Mouse (Mus musculus) kidney, adult 2 months (tissue): Measurements from ENCODE around the gene Ndufa13. TPM values are rescaled to one million over a fixed set of nuclear protein-coding genes. Genes with fewer than 3 reads are reported as not detected.

Experiments
- DNase-seq: peaks from one replicate; pipeline ENCODE4 v3.0.0; 2021
- H3K27ac ChIP-seq: fragments of 200-500 bp; 2 replicates; pipeline ENCODE4 v1.5.1; 2012; ENCODE audit warnings: low read depth, low read length, control low read depth, inconsistent platforms; ENCODE audit not compliant: insufficient read depth
- H3K27me3 ChIP-seq: fragments of 200-500 bp; replicated peaks from 2 replicates; pipeline ENCODE4 v1.6.1; 2012; ENCODE audit warnings: mild to moderate bottlenecking, moderate library complexity, low read length, inconsistent platforms; ENCODE audit not compliant: control insufficient read depth, insufficient read depth
- H3K36me3 ChIP-seq: fragments of 200-500 bp; 2 replicates; pipeline ENCODE4 v1.6.1; 2012; ENCODE audit warnings: mild to moderate bottlenecking, moderate library complexity, low read length, inconsistent platforms; ENCODE audit not compliant: control insufficient read depth, insufficient read depth
- H3K4me1 ChIP-seq: fragments of 200-500 bp; 2 replicates; pipeline ENCODE4 v1.6.1; 2011; ENCODE audit warnings: low read length; ENCODE audit not compliant: control insufficient read depth, insufficient read depth
- H3K4me3 ChIP-seq: fragments of 200-500 bp; 2 replicates; pipeline ENCODE4 v1.5.1; 2011; ENCODE audit warnings: mild to moderate bottlenecking, low read depth, low read length, control low read depth; ENCODE audit not compliant: insufficient read depth
- CTCF ChIP-seq: fragments of 200-500 bp; conservative IDR thresholded peaks from 2 replicates; pipeline ENCODE4 v1.5.1; 2011; ENCODE audit warnings: low read depth, mild to moderate bottlenecking, control low read depth, low read length, moderate library complexity, mixed read lengths; ENCODE audit not compliant: insufficient read depth, insufficient read length
- POLR2A ChIP-seq: fragments of 200-500 bp; IDR thresholded peaks from one replicate; pipeline ENCODE4 v1.6.1; 2011; ENCODE audit warnings: low read depth, low read length, control low read depth
- WGBS: fragments of 180-500 bp; shearing (Covaris S2); methylation state at CpG from one replicate; pipeline ENCODE4 v1.1.7; 2018; 5-methylcytosine and 5-hydroxymethylcytosine counted together
- polyA plus RNA-seq: library from polyadenylated mRNA; depleted of rRNA; stranded (reverse); fragments of >200 nt; gene quantifications from 2 replicates; pipeline ENCODE4 v1.2.3, GENCODE M21; 2012

Ndufa13 gene
- polyA plus RNA-seq, 1 experiment = 372 TPM

- Histone ChIP-seq H3K4me1 (peaks cover 7% of the 10 kb centered on the region; the same call in 1 of the 2 replicates), H3K36me3 (no peaks in the 10 kb centered on the region), H3K27me3 (no peaks in the 10 kb centered on the region), H3K4me3 (no peak overlapping the region), H3K27ac (no peak overlapping the region)
- 81% methylated on average over 6 of the region's 6 CpGs for WGBS
- no peak for TF ChIP-seq CTCF
- no peak for TF ChIP-seq POLR2A
- DNase-seq = no peak
Observed at GRCm38 (mm10) chr8:69870907-69871306, 31.5 kb downstream of the Ndufa13 start.

- Histone ChIP-seq H3K36me3 (no peaks in the 10 kb centered on the region), H3K27me3 (no peaks in the 10 kb centered on the region), H3K27ac (no peak overlapping the region), H3K4me1 (peaks cover 7% of the 10 kb centered on the region; the same call in 1 of the 2 replicates), H3K4me3 (no peak overlapping the region)
- DNase-seq = no peak
- 88% methylated on average over 11 of the region's 11 CpGs for WGBS
- TF ChIP-seq POLR2A (no peak), CTCF (no peak)
Observed at GRCm38 (mm10) chr8:69870003-69870765, 32.2 kb downstream of the Ndufa13 start.

GRCm38 (mm10) chr8:69867696-69868326 lies 34.5 kb downstream of the Ndufa13 start:
- no peaks in the 10 kb centered on the region for H3K27me3 ChIP-seq
- 59% methylated on average over 5 of the region's 5 CpGs for WGBS
- TF ChIP-seq CTCF (no peak), POLR2A (no peak)
- H3K4me3 ChIP-seq = no peak overlapping the region
- DNase-seq = peak; percentile 72
- peaks cover 7% of the 10 kb centered on the region; the same call in 1 of the 2 replicates for H3K4me1 ChIP-seq
- no peak overlapping the region for H3K27ac ChIP-seq
- no peaks in the 10 kb centered on the region for H3K36me3 ChIP-seq

GRCm38 (mm10) chr8:69864180-69864579 lies 38.2 kb downstream of the Ndufa13 start:
- TF ChIP-seq CTCF (no peak), POLR2A (no peak)
- WGBS = 59% methylated on average over 5 of the region's 5 CpGs

GRCm38 (mm10) chr8:69863387-69864020 lies 38.9 kb downstream of the Ndufa13 start:
- Histone ChIP-seq H3K27ac (no peak overlapping the region), H3K4me1 (peaks cover 7% of the 10 kb centered on the region; the same call in 1 of the 2 replicates), H3K27me3 (no peaks in the 10 kb centered on the region), H3K36me3 (no peaks in the 10 kb centered on the region), H3K4me3 (no peak overlapping the region)
- TF ChIP-seq CTCF (no peak), POLR2A (no peak)
- WGBS = 93% methylated on average over 5 of the region's 5 CpGs
- DNase-seq = no peak

More at GRCm38 (mm10) chr8:69864180-69864579, 38.2 kb downstream of the Ndufa13 start:
- no peak for DNase-seq
- no peak overlapping the region for H3K4me3 ChIP-seq
- no peak overlapping the region for H3K27ac ChIP-seq
- no peaks in the 10 kb centered on the region for H3K36me3 ChIP-seq
- no peaks in the 10 kb centered on the region for H3K27me3 ChIP-seq
- H3K4me1 ChIP-seq = peaks cover 7% of the 10 kb centered on the region; the same call in 1 of the 2 replicates

GRCm38 (mm10) chr8:69861251-69861650 lies 41.1 kb downstream of the Ndufa13 start:
- no peak for DNase-seq
- H3K4me3 ChIP-seq = no peak overlapping the region
- no peak overlapping the region for H3K27ac ChIP-seq
- no peaks in the 10 kb centered on the region for H3K4me1 ChIP-seq
- H3K27me3 ChIP-seq = no peaks in the 10 kb centered on the region
- 77% methylated on average over 2 of the region's 2 CpGs for WGBS
- TF ChIP-seq POLR2A (no peak), CTCF (no peak)
- H3K36me3 ChIP-seq = no peaks in the 10 kb centered on the region

GRCm38 (mm10) chr8:69860807-69861206 lies 41.6 kb downstream of the Ndufa13 start:
- DNase-seq = no peak
- Histone ChIP-seq H3K4me3 (no peak overlapping the region), H3K27me3 (no peaks in the 10 kb centered on the region), H3K4me1 (no peaks in the 10 kb centered on the region), H3K27ac (no peak overlapping the region), H3K36me3 (no peaks in the 10 kb centered on the region)
- 69% methylated on average over 4 of the region's 4 CpGs for WGBS
- TF ChIP-seq CTCF (peak; percentile 52), POLR2A (no peak)
